Mouse (Mus musculus) embryonic facial prominence, embryonic 14.5 days (tissue): ENCODE data around the gene Snx6. TPM values are rescaled to one million over a fixed set of nuclear protein-coding genes. Genes with fewer than 3 reads are reported as not detected.
"Not testable (repeated sequence)": the region's sequence is repeated elsewhere in the genome, so short reads cannot be mapped to it uniquely, and the experiment has no call there.

Source experiments
- ATAC-seq: fragments of 200-750 bp; cut with Nextera tagmentation; 2 replicates; pipeline ENCODE4 v1.8.0; 2017; ENCODE audit warnings: low read depth, moderate number of reproducible peaks, moderate TSS enrichment
- DNase-seq: peaks from one replicate; pipeline ENCODE4 v3.0.0-alpha.2; 2015; ENCODE audit warnings: low spot score
- H3K27ac ChIP-seq: fragments of 300-500 bp; sonication (generic); replicated peaks from 2 replicates; pipeline ENCODE4 v1.5.1; 2014; ENCODE audit warnings: low read depth, mild to moderate bottlenecking, low read length, moderate library complexity
- H3K27me3 ChIP-seq: fragments of 300-500 bp; sonication (generic); replicated peaks from 2 replicates; pipeline ENCODE4 v1.6.1; 2014; ENCODE audit warnings: low read length; ENCODE audit not compliant: control insufficient read depth, insufficient read depth
- H3K36me3 ChIP-seq: fragments of 300-500 bp; sonication (generic); 2 replicates; pipeline ENCODE4 v1.6.1; 2014; ENCODE audit warnings: low read length, mixed read lengths; ENCODE audit not compliant: control insufficient read depth, insufficient read depth
- H3K4me1 ChIP-seq: fragments of 300-500 bp; sonication (generic); 2 replicates; pipeline ENCODE4 v1.6.1; 2014; ENCODE audit warnings: antibody characterized with exemption, low read length; ENCODE audit not compliant: control insufficient read depth, insufficient read depth
- H3K4me2 ChIP-seq: fragments of 300-500 bp; sonication (generic); 2 replicates; pipeline ENCODE4 v1.6.1; 2014; ENCODE audit warnings: low read depth, mild to moderate bottlenecking, low read length, moderate library complexity, mixed read lengths
- H3K4me3 ChIP-seq: fragments of 300-500 bp; sonication (generic); 2 replicates; pipeline ENCODE4 v1.5.1; 2014; ENCODE audit warnings: low read depth, mild to moderate bottlenecking, low read length
- H3K9ac ChIP-seq: fragments of 300-500 bp; sonication (generic); 2 replicates; pipeline ENCODE4 v1.6.1; 2014; ENCODE audit warnings: low read depth, mild to moderate bottlenecking, low read length, moderate library complexity, mixed read lengths
- H3K9me3 ChIP-seq: fragments of 300-500 bp; sonication (generic); 2 replicates; pipeline ENCODE4 v1.6.1; 2016; ENCODE audit warnings: low read length; ENCODE audit not compliant: control insufficient read depth
- WGBS: fragments of 180-500 bp; shearing (Covaris S2); extraction: QIAGEN DNeasy Blood & Tissue Kit; methylation state at CpG from one replicate; pipeline ENCODE4 v1.1.7; 2014; 5-methylcytosine and 5-hydroxymethylcytosine counted together
- polyA plus RNA-seq: library from polyadenylated mRNA; unstranded; fragments of >200 nt; fragmentation: Nextera tagmentation; extraction: Ambion mirVana; gene quantifications from 2 replicates; pipeline ENCODE4 v1.2.1, GENCODE M21; 2014

Gene Snx6
- polyA plus RNA-seq, 1 experiment from 2014 or later, result 171 TPM

DNA sequence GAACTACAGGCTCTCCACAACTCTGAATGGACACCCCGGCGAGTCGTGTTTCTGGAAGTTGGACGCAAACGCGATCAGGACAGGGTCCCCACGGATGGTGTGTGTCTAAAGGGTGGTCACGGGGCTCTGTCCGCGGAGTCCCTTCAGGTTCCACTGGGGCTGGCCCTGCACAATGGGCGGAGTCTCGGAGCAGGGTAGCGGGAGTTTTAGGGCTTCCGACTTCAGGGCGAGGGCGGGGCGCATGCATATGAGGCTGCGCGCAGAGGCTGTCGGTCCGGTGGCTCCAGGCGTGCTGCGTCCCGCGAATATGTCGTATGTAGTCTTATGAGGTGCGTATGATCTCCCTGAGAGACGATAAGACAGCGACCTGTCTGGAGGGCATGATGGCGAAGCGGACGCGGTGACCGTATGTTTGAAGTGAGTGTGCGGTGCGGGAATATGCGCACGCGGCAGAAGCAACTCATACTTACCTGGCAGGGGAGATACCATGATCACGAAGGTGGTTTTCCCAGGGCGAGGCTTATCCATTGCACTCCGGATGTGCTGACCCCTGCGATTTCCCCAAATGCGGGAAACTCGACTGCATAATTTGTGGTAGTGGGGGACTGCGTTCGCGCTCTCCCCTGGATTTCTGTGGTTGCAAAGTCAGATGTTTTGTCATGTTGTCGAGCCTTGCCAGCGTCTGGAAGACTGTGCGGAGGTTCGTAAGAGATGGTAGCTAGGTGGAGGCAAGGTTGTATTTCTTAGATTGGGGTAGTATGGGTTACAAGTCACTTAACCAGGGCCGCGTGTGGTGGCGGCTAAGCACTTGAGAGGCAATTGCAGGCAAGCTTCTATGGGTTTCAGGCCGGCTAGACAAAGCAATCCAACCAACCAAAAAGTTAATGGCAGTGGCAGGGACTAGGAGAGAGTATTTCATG lies 66.1 kb downstream of the Snx6 start:
- H3K9ac ChIP-seq, H3K36me3 ChIP-seq, DNase-seq, H3K4me1 ChIP-seq, H3K27ac ChIP-seq, H3K9me3 ChIP-seq, H3K4me3 ChIP-seq, H3K27me3 ChIP-seq, H3K4me2 ChIP-seq: not testable (repeated sequence)
- ATAC-seq, result peak; percentile 90
- WGBS, result no CpG with 5 or more reads among the region's 56 CpGs

DNA sequence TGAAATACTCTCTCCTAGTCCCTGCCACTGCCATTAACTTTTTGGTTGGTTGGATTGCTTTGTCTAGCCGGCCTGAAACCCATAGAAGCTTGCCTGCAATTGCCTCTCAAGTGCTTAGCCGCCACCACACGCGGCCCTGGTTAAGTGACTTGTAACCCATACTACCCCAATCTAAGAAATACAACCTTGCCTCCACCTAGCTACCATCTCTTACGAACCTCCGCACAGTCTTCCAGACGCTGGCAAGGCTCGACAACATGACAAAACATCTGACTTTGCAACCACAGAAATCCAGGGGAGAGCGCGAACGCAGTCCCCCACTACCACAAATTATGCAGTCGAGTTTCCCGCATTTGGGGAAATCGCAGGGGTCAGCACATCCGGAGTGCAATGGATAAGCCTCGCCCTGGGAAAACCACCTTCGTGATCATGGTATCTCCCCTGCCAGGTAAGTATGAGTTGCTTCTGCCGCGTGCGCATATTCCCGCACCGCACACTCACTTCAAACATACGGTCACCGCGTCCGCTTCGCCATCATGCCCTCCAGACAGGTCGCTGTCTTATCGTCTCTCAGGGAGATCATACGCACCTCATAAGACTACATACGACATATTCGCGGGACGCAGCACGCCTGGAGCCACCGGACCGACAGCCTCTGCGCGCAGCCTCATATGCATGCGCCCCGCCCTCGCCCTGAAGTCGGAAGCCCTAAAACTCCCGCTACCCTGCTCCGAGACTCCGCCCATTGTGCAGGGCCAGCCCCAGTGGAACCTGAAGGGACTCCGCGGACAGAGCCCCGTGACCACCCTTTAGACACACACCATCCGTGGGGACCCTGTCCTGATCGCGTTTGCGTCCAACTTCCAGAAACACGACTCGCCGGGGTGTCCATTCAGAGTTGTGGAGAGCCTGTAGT lies 76.4 kb downstream of the Snx6 start:
- H3K9me3 ChIP-seq, H3K4me1 ChIP-seq, H3K4me3 ChIP-seq, H3K36me3 ChIP-seq, H3K27me3 ChIP-seq, DNase-seq, H3K27ac ChIP-seq, H3K9ac ChIP-seq, H3K4me2 ChIP-seq: not testable (repeated sequence)
- WGBS, result no CpG with 5 or more reads among the region's 56 CpGs
- ATAC-seq, result peak; percentile 90

DNA sequence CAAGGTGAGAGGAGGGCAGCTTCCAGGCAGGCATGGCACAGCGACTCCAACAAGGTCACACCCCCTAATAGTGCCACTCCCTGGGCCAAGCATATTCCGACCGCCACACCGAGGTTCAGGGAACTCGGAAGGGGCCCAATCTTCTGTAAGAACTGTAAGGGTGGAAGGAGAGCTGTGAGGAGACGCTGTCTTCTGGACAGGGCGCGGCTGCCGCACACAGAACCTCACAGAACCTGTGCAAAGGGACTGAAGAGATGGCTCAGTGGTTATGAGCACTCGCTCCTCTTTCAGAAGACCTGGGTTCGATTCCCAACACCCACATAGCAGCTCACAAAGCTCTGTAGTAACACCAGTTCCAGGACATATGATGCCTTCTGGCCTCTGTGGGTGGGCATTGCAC lies 78.0 kb downstream of the Snx6 start:
- not testable (repeated sequence) for H3K9ac ChIP-seq, H3K4me3 ChIP-seq, H3K4me1 ChIP-seq, H3K4me2 ChIP-seq, H3K27ac ChIP-seq, H3K36me3 ChIP-seq, ATAC-seq, H3K9me3 ChIP-seq, H3K27me3 ChIP-seq, DNase-seq
- no CpG with 5 or more reads among the region's 11 CpGs for WGBS

DNA sequence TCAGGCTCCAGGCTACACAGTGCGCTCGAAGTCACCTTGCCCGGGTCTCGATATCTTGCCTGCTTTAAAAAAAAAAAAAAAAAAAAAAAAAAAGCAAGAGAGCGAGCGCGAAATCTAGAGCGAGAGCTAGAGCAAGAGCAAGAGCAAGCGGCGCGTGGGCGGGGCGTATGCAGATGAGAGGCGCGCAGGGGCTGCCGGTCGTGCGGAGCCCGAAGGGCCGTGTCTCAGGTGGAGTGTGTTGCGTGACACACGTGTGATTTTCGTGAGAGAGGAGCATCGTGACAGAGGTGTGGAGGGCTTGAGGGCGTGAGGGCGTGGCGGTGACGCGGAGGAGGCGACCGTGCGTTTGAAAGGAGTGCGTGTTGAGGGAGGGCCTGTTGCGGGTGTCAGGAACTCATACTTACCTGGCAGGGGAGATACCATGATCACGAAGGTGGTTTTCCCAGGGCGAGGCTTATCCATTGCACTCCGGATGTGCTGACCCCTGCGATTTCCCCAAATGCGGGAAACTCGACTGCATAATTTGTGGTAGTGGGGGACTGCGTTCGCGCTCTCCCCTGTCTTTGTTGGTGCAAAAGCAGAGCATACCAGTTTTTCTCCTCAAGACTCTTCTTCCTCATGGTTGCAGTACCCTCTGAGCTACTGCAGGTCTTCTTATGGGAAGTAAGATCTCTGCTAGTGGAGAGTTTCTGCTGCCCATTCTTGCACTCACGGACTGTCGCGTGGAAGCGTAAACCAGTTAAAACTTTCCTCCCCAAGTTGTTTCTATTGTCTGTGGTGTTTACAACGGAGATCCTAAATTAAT lies 81.5 kb downstream of the Snx6 start:
- H3K4me1 ChIP-seq, H3K4me2 ChIP-seq, H3K27me3 ChIP-seq, H3K27ac ChIP-seq, DNase-seq, H3K9ac ChIP-seq, H3K9me3 ChIP-seq, H3K4me3 ChIP-seq, H3K36me3 ChIP-seq: not testable (repeated sequence)
- peak; percentile 68 for ATAC-seq
- no CpG with 5 or more reads among the region's 48 CpGs for WGBS

DNA sequence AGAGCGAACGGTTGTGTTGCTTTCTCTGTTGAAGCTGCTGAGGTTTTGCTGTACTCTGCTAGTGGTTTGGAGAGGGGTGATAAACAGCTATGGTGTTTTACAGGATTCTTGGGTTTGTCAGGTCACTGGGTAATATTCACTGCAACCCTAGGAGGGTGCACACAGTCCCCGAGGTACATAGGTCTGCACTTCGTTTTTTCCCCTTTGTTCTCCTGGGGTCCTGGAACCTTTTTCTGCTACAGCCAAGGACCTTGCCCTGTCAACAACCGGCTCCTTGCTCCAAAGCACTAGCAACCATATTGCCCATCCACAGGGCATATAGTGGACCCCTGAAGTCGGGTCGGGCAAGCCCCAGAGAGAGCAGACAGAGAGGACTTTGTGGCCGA lies 85.0 kb downstream of the Snx6 start:
- H3K9ac ChIP-seq, H3K9me3 ChIP-seq, H3K36me3 ChIP-seq, H3K4me3 ChIP-seq, H3K27me3 ChIP-seq, H3K4me1 ChIP-seq, H3K4me2 ChIP-seq, DNase-seq, H3K27ac ChIP-seq: not testable (repeated sequence)
- WGBS, result 0% methylated on average over 3 of the region's 8 CpGs
- peak; percentile 92 for ATAC-seq

DNA sequence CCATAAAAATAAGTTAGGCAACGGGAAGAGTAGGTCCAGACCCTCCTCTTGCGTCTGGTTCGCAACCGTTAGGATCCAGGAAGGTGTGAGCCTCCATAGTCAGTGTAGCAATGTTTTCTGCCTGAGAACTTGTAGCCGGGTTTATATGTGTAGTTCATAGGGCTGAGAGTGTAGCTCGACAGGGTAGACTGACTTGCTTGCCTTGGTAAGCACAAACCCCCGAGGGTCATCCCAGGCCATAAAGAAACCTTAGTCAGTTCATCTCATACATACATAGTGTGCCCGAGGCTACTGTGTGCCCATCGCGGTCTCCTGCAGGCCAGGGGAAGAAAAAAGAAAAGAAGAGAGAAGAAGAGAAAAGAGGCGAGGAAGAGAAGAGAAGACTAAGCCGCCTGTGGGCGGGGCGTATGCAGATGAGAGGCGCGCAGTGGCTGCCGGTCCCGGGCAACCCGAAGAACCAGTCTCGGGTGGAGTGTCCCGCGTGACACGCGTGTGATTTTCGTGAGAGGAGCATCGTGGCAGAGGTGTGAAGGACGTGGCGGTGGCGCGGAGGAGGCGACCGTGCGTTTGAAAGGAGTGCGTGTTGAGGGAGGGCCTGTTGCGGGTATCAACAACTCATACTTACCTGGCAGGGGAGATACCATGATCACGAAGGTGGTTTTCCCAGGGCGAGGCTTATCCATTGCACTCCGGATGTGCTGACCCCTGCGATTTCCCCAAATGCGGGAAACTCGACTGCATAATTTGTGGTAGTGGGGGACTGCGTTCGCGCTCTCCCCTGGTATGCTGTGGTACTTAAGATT lies 85.6 kb downstream of the Snx6 start:
- H3K9ac ChIP-seq, H3K36me3 ChIP-seq, H3K27ac ChIP-seq, H3K4me2 ChIP-seq, H3K4me1 ChIP-seq, H3K9me3 ChIP-seq, H3K27me3 ChIP-seq, H3K4me3 ChIP-seq, DNase-seq: not testable (repeated sequence)
- 0% methylated on average over 6 of the region's 44 CpGs for WGBS
- ATAC-seq, result peak; percentile 20

DNA sequence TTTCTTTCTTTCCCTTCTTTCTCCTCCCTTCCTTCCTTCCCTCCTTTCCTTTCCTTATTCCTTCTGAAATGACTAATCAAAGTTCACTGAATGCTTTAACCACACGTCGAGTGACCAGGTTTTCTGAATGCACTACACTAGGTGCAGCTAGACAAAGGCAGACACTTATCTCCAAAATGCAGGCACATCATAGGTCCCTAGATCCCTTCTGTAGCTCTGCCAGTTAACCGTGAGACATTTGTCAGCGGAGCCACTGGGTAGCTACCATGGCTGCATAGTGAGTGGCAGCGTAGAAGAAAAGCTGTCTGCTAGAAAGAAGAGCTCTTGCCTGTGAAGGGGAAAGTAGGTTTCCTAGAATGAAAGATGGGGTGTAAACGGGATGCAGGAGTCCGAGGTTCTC lies 96.1 kb downstream of the Snx6 start:
- Histone ChIP-seq H3K4me2 (no peak overlapping the region), H3K27ac (no peak overlapping the region), H3K9me3 (no peaks in the 10 kb centered on the region), H3K36me3 (no peaks in the 10 kb centered on the region), H3K4me3 (no peak overlapping the region), H3K27me3 (no peaks in the 10 kb centered on the region), H3K9ac (no peak overlapping the region), H3K4me1 (no peaks in the 10 kb centered on the region; the same call in 1 of the 2 replicates)
- 75% methylated on average over 7 of the region's 7 CpGs for WGBS
- ATAC-seq (no peak), DNase-seq (no peak)
